Mouse (Mus musculus) adrenal gland, postnatal 36 days (tissue): ENCODE results near the gene Dip2b. TPM values are rescaled to one million over a fixed set of nuclear protein-coding genes. Genes with fewer than 3 reads are reported as not detected.

Experiments used
- DNase-seq, 2 experiments: peaks; one replicate each; pipeline ENCODE4 v3.0.0; 2021; ENCODE audit warnings: mixed read lengths in 1 of 2
- total RNA-seq, 2 experiments: library from RNA; stranded (reverse); gene quantifications; 2 replicates each; pipeline ENCODE4 v1.2.3; 2021

Gene Dip2b
- total RNA-seq, 2 experiments from 2014 or later, result 15.7 to 17.6 TPM

DNA sequence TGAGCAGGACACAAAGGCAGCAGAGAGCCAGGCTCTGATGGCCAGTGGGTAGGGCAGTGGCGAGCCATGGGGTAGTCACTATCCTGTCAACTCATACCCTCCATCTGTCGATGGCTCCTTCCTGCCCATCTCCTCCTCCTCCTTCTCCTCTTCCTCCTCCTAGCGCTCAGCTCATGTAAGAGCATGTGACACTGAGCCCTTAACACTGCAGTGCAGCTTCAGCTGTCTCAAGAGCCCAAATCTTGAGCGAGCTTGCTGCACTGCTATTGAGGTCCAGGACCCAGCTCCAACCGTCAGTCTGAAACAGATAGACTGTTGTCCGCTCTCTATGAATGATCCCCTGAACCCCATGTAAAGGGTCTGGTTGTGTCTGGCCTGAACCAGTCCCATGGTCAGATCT, 141.2 kb downstream of the Dip2b start:
- DNase-seq, result no peak

DNA sequence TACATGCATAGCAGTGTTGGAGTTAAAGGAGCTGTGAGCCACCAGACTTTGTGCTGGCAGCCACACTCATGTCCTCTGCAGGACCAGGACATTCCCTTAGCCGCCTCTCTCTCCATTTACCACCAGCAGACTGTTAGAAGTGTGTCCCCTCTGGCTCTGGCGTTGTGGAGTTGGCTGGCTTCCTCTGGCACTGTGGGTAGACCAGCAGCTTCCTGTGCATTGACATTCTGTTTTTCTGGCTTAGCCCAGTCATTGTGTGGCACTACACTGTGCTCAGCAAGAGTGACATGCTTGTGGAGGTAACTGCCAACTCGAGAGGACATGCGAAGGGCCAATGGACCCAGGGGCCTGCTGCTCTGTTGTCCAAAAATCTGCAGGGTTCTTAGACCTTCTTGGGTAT, 141.8 kb downstream of the Dip2b start:
- DNase-seq, result no peak

DNA sequence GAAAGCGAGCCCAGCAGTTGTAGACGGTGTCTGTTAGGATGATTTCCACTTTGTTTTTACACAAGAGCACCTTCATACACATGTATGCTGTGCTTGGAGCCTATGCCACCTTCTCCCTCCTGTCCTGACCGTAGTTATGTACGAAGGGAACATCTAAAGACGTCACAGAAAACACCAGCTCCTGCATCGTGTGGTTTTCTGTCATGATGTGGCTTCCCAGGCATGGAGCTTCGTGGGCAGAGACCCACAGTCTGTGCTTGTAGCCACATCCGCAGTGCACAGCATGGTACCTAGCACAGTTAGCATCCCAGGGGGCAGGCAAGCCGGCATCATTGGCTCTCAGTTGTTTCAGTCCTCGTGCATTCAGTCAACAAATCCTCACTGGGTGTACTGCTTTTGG, 143.4 kb downstream of the Dip2b start:
- DNase-seq, result no peak

GRCm38 (mm10) chr15:100182526-100183280, 144.2 kb downstream of the Dip2b start:
- no peak for DNase-seq

DNA sequence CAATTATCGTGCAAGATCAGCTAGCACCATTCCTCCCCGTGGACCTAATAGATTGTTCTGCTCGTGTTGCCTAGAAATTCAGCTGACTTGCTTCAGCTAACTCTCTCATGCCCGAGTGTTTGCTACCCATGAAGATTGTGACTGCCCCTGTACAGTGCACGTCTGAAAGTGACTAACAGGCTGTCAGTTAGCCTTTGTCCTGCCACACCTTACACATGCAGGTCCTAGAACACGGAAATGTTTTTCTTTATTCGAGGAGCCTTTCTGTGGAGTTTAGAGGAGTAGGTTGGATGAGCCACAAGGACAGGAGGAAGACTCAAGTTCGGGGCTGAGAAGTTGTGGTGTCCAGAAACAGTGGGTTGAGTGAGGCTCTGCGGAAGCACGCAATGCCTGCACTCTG, 145.0 kb downstream of the Dip2b start:
- no peak for DNase-seq

DNA sequence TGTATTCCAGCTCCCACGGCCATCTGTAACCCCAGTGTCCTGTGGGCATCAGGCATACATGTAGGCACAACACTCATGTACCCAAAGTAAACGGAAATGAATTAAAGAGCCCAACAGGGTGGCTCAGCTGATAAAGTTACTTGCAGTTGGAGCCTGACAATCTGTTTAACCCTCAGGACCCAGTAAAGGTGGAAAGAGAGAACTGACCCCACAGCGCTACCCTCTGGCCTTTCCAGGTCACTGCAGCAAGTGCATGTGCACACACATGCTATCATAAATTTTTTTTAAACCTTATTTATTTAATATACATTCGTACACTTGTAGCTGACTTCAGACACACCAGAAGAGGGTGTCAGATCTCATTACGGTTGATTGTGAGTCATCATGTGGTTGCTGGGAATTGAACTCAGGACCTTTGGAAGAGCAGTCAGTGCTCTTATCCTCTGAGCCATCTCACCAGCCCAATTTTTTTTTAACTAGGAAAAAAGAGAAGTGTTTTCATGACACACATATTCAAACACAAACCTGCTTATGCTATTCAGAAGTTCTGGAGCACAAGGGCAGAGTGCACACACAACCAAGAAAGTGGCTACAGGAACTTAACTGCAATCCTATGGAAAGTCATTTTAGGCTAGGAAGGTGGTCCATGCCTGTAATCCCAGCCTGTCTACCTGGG, 146.5 kb downstream of the Dip2b start:
- no peak for DNase-seq

DNA sequence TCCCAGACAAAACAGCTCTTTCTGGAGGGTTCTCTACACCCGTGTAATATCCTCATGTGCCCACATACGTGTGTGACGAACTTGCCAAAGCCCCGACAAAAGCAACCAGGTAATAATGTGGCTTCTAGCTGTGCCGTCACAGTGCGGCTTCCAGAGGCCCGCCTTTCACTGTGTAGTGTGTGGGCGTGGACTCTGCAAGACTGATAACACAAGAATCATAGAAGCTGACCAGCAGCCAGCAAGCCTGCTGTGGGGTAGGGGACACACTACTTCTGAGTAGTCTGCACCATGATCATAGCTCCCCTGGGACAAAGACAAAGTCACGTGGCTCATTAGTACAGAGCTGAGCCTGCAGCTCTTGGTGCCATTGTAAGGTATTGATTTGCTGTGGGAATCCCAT, 147.8 kb downstream of the Dip2b start:
- DNase-seq, result no peak

- DNase-seq, result no peak
Observed at GRCm38 (mm10) chr15:100186882-100187672, 148.6 kb downstream of the Dip2b start.

DNA sequence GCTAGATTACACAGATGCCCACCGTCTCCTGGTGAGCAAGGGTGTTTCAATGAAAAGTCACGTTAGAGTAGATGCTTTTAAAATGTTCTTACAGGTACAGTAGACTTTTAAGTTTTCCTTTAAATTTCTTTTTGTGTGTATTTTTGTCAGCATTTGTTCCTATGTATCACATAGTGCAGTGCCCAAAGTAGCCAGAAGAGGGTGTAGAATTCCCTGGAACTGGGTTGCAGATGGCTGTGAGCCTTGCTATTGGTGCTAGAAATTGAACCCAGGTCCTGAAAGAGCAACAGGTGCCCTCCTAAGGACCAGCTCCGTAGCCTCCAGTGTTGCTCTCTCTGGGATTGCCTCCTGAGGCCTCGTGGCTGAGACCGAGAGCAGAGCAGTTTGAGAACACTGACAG, 150.1 kb downstream of the Dip2b start:
- DNase-seq, result no peak

GRCm38 (mm10) chr15:100188962-100189404, 150.5 kb downstream of the Dip2b start:
- DNase-seq, result no peak

DNA sequence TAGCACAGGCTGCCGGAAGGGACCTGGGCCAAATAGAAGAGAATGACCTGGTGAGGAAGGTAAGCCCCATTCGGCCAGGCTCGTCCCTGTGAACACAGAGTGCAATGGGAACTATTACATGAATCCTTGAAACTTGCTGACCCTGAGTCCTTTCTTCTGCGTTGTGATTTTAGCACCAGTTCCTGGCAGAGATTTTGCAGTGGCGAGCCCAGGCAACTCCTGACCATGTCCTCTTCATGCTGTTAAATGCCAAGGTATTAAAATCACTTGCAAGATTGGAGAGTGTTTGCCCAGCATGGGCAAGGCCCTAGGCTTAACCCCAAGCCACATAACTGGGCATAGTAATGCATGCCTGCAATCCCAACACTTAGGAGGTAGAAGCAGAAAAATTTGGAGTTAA, 151.6 kb downstream of the Dip2b start:
- DNase-seq, result peak in 1 of 2 experiments; percentile 15

GRCm38 (mm10) chr15:100198983-100199745, 160.7 kb downstream of the Dip2b start:
- peak in 1 of 2 experiments; percentile 32 for DNase-seq

GRCm38 (mm10) chr15:100199790-100200189, 161.3 kb downstream of the Dip2b start:
- DNase-seq, result peak; percentile 47 to 52

- no peak for DNase-seq
Observed at GRCm38 (mm10) chr15:100201806-100202205, 163.3 kb downstream of the Dip2b start.

GRCm38 (mm10) chr15:100202431-100203015, 164.1 kb downstream of the Dip2b start:
- DNase-seq, result no peak

GRCm38 (mm10) chr15:100204574-100204973, 166.1 kb downstream of the Dip2b start:
- DNase-seq, result no peak

- no peak for DNase-seq
Observed at GRCm38 (mm10) chr15:100210013-100210412, 171.5 kb downstream of the Dip2b start.

DNA sequence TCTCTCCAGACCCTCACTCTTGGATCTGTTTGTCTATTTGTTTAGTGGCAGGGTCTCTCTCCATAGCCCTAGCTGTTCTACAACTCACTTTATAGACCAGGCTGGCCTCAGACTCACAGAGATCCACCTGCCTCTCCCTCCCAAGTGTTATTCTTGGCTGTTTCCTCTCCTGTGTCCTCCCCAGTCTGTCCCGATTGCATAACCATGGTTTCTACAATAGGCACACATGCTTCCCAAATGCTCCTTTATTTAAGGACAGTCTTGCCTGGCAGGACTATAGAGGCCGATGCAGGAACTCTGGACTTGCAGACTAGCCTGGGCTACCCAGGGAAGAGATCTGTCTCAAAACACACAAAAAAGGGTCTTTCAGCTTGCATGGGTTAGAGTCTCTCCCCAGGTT, 174.9 kb downstream of the Dip2b start:
- DNase-seq, result no peak

GRCm38 (mm10) chr15:100215092-100215491, 176.6 kb downstream of the Dip2b start:
- no peak for DNase-seq

DNA sequence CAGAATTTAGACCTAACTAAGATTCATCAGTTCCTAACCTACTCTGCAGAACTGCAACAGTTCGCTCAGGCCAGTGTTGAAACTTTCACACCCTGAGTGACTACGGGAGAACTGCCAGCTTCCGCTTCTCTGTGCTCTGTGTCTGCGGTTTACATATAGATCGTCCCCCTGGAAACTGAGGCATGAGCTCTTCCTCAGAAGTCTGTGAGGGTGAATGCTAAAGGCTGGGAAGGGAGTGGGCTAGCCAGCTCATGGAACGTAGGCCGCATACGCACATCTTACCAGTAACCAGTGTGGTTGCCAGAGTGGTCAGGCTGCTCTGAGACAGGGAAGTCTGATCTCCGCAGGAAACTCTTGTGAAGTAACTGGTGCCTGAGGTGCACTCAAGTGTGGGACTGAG, 177.7 kb downstream of the Dip2b start:
- DNase-seq, result no peak

DNA sequence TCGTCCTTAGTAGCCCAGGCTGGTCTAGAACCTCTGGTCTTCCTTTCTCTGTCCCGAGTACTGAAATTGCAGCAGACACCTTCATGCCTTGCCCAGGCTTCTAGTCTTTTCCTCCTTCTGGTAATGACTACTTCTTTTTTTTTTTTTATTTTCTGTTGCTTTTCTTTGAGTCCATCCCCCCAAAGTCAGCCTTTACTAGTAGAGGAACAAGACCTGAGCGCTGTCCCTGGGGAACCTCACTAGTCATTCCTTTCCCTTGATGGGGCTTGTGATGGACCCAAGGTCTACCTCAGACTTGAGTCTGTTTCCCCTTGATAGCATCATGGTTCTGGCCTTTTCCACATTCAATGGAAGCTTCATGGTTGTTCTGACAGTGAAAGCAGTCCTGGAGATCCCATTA, 179.6 kb downstream of the Dip2b start:
- DNase-seq, result no peak

GRCm38 (mm10) chr15:100219396-100219795, 180.9 kb downstream of the Dip2b start:
- no peak for DNase-seq
